ENCODE assay signal across 25 mouse cellular contexts in the genomic region with DNA sequence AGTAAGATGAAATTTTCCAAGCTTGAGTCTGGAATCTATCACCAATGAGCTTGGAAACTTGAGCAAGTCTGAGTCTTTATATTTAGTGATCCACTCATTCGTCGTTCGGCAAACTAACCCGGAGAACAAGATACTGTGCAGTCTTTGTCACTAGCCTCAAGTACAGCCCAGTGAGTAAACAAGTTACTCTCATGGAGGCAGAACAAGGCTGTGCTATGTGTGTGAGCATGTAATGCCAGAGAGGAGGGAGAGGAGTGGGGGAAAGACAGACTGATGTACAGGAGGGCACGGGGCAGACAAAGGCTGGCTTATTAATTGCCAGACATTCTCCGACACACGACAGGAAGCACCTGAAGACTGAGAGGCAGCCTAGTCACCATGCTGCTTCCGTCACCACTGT.
DNase-seq lines count a peak whose midpoint lies in the region; ATAC-seq and TF ChIP-seq lines count a peak whose summit lies in the region.
"Had no signal": no experiment of that assay in that cellular context is flagged by ENCODE, and none has a peak within 500 bp of the region (broad histone marks: within the 10 kb centered on the region; RNA-seq: fewer than 3 reads in every experiment).

No protein-coding gene starts in this region.

- H3K9me3 ChIP-seq in intestine, embryonic 14.5 days (ENCODE audit: control insufficient read depth, low read length), result peaks cover 6% of the 10 kb centered on the region; the same call in 1 of the 2 replicates
- no peaks in the 10 kb centered on the region for H3K9me3 ChIP-seq in intestine, postnatal 0 days (ENCODE audit: control insufficient read depth)
- 0 out of 2 replicates have a peak, but pooled peaks cover 2% of the 10 kb centered on the region for H3K9me3 ChIP-seq in embryonic facial prominence, embryonic 10.5 days
- no peaks in the 10 kb centered on the region for H3K9me3 ChIP-seq in intestine, embryonic 16.5 days (ENCODE audit: control insufficient read depth, low read length)
- no peaks in the 10 kb centered on the region for H3K9me3 ChIP-seq in stomach, embryonic 16.5 days (replicated peaks; ENCODE audit: control insufficient read depth, low read length)
- no peaks in the 10 kb centered on the region for H3K9me3 ChIP-seq in heart, embryonic 11.5 days (replicated peaks; ENCODE audit: control insufficient read depth, low read length)
- H3K9me3 ChIP-seq: heart, embryonic 12.5 days; limb, embryonic 15.5 days had no signal

- WGBS in intestine, embryonic 14.5 days, result 25% methylated on average over 8 of the region's 8 CpGs
- 58% methylated on average over 8 of the region's 8 CpGs for WGBS in intestine, postnatal 0 days
- WGBS in embryonic facial prominence, embryonic 10.5 days, result 69% methylated on average over 8 of the region's 8 CpGs
- whole genome bisulfite sequencing in intestine, embryonic 16.5 days, result 39% methylated on average over 8 of the region's 8 CpGs
- WGBS in stomach, embryonic 16.5 days, result 20% methylated on average over 8 of the region's 8 CpGs
- 74% methylated on average over 8 of the region's 8 CpGs for WGBS in heart, embryonic 11.5 days (ENCODE audit: insufficient replicate concordance)

- ATAC-seq in intestine, embryonic 14.5 days (replicated peaks; ENCODE audit: low FRiP score, low TSS enrichment, low read depth), result no peak
- no peak for ATAC-seq in intestine, postnatal 0 days
- no peak for ATAC-seq in intestine, embryonic 16.5 days
- peak; percentile 59; the same call in 1 of the 2 replicates for ATAC-seq in stomach, embryonic 16.5 days (ENCODE audit: insufficient read depth, low FRiP score)
- ATAC-seq in heart, embryonic 11.5 days (replicated peaks; ENCODE audit: insufficient number of reproducible peaks, low FRiP score, low TSS enrichment), result no peak
- ATAC-seq: forebrain, embryonic 14.5 days; hindbrain, embryonic 16.5 days; Patski had no signal

- H3K27me3 ChIP-seq in intestine, embryonic 14.5 days (replicated peaks; ENCODE audit: control insufficient read depth, insufficient read depth, low read length), result no peaks in the 10 kb centered on the region
- no peaks in the 10 kb centered on the region for H3K27me3 ChIP-seq in intestine, postnatal 0 days (replicated peaks; ENCODE audit: control insufficient read depth, insufficient read depth, low read length)
- H3K27me3 ChIP-seq in embryonic facial prominence, embryonic 10.5 days (replicated peaks; ENCODE audit: low read depth, poor library complexity, severe bottlenecking), result no peaks in the 10 kb centered on the region
- H3K27me3 ChIP-seq in intestine, embryonic 16.5 days (replicated peaks; ENCODE audit: control insufficient read depth, insufficient read depth, low read length), result no peaks in the 10 kb centered on the region
- no peaks in the 10 kb centered on the region for H3K27me3 ChIP-seq in stomach, embryonic 16.5 days (ENCODE audit: control insufficient read depth, insufficient read depth, low read length)
- no peaks in the 10 kb centered on the region for H3K27me3 ChIP-seq in heart, embryonic 11.5 days (ENCODE audit: control insufficient read depth, insufficient read depth, low read length)
- H3K27me3 ChIP-seq: heart, embryonic 12.5 days; limb, embryonic 15.5 days; Patski had no signal

- peak overlapping the region; percentile 64; the same call in 1 of the 2 replicates for H3K27ac ChIP-seq in intestine, embryonic 14.5 days (ENCODE audit: low read depth)
- no peak overlapping the region for H3K27ac ChIP-seq in intestine, postnatal 0 days (ENCODE audit: low read depth, low read length)
- H3K27ac ChIP-seq in embryonic facial prominence, embryonic 10.5 days (replicated peaks), result 0 out of 2 replicates have a peak overlapping the region, but pooled peaks have one; percentile 7
- H3K27ac ChIP-seq in intestine, embryonic 16.5 days (ENCODE audit: low read length), result peak overlapping the region; percentile 59
- peak overlapping the region; percentile 78 for H3K27ac ChIP-seq in stomach, embryonic 16.5 days (ENCODE audit: low read length)
- H3K27ac ChIP-seq in heart, embryonic 11.5 days (ENCODE audit: low read depth, low read length), result no peak overlapping the region
- H3K27ac ChIP-seq: layer of hippocampus, adult 2 months; left cerebral cortex, adult 2 months; limb, embryonic 15.5 days; liver, embryonic 14.5 days had no signal

- H3K36me3 ChIP-seq in intestine, embryonic 14.5 days (ENCODE audit: control insufficient read depth, insufficient read depth, low read length), result no peaks in the 10 kb centered on the region
- no peaks in the 10 kb centered on the region for H3K36me3 ChIP-seq in intestine, postnatal 0 days (ENCODE audit: control insufficient read depth, insufficient read depth)
- no peaks in the 10 kb centered on the region for H3K36me3 ChIP-seq in embryonic facial prominence, embryonic 10.5 days (replicated peaks)
- no peaks in the 10 kb centered on the region for H3K36me3 ChIP-seq in intestine, embryonic 16.5 days (ENCODE audit: control insufficient read depth, insufficient read depth, low read length)
- H3K36me3 ChIP-seq in stomach, embryonic 16.5 days (ENCODE audit: control insufficient read depth, insufficient read depth, low read length), result no peaks in the 10 kb centered on the region
- H3K36me3 ChIP-seq in heart, embryonic 11.5 days (ENCODE audit: control insufficient read depth, insufficient read depth, low read length), result no peaks in the 10 kb centered on the region
- H3K36me3 ChIP-seq: heart, embryonic 12.5 days; limb, embryonic 15.5 days had no signal

- 0 out of 2 replicates have a peak overlapping the region, but pooled peaks have one; percentile 7 for H3K4me2 ChIP-seq in intestine, embryonic 14.5 days (ENCODE audit: low read length)
- H3K4me2 ChIP-seq in intestine, postnatal 0 days (replicated peaks; ENCODE audit: low read depth), result no peak overlapping the region
- no peak overlapping the region for H3K4me2 ChIP-seq in intestine, embryonic 16.5 days (ENCODE audit: low read depth, low read length)
- 0 out of 2 replicates have a peak overlapping the region, but pooled peaks have one; percentile 5 for H3K4me2 ChIP-seq in stomach, embryonic 16.5 days (ENCODE audit: low read depth, low read length)
- no peak overlapping the region for H3K4me2 ChIP-seq in heart, embryonic 11.5 days
- H3K4me2 ChIP-seq: heart, embryonic 12.5 days; limb, embryonic 15.5 days had no signal

- H3K9ac ChIP-seq in intestine, embryonic 14.5 days (ENCODE audit: low read length), result no peak overlapping the region
- no peak overlapping the region for H3K9ac ChIP-seq in intestine, postnatal 0 days (ENCODE audit: low read depth, low read length)
- H3K9ac ChIP-seq in intestine, embryonic 16.5 days (ENCODE audit: low read depth, low read length), result no peak overlapping the region
- H3K9ac ChIP-seq in stomach, embryonic 16.5 days (ENCODE audit: low read length), result peak overlapping the region; percentile 17; the same call in 1 of the 2 replicates
- no peak overlapping the region for H3K9ac ChIP-seq in heart, embryonic 11.5 days (ENCODE audit: low read depth, low read length)
- H3K9ac ChIP-seq: heart, embryonic 12.5 days; limb, embryonic 15.5 days; liver, embryonic 14.5 days had no signal

- peaks cover 11% of the 10 kb centered on the region; the same call in 1 of the 2 replicates for H3K4me1 ChIP-seq in intestine, embryonic 14.5 days (replicated peaks; ENCODE audit: control insufficient read depth, insufficient read depth, low read length)
- no peaks in the 10 kb centered on the region for H3K4me1 ChIP-seq in intestine, postnatal 0 days (replicated peaks; ENCODE audit: control insufficient read depth, insufficient read depth, low read length)
- H3K4me1 ChIP-seq in embryonic facial prominence, embryonic 10.5 days, result peaks cover 15% of the 10 kb centered on the region; the same call in 1 of the 2 replicates
- H3K4me1 ChIP-seq in intestine, embryonic 16.5 days (ENCODE audit: control insufficient read depth, insufficient read depth, low read length), result peaks cover 6% of the 10 kb centered on the region; the same call in 1 of the 2 replicates
- H3K4me1 ChIP-seq in stomach, embryonic 16.5 days (ENCODE audit: control insufficient read depth, insufficient read depth, low read length), result peaks cover 12% of the 10 kb centered on the region
- H3K4me1 ChIP-seq in heart, embryonic 11.5 days (ENCODE audit: control insufficient read depth, insufficient read depth, low read length), result no peaks in the 10 kb centered on the region
- H3K4me1 ChIP-seq: heart, embryonic 12.5 days; limb, embryonic 15.5 days had no signal

- TF ChIP-seq CTCF in intestine, postnatal 0 days (IDR thresholded peaks at IDR 0.05; ENCODE audit: low read depth), result no peak

- no peak overlapping the region for H3K4me3 ChIP-seq in intestine, embryonic 14.5 days (ENCODE audit: low read depth, low read length)
- H3K4me3 ChIP-seq in intestine, postnatal 0 days (ENCODE audit: low read depth, low read length), result no peak overlapping the region
- no peak overlapping the region for H3K4me3 ChIP-seq in embryonic facial prominence, embryonic 10.5 days
- H3K4me3 ChIP-seq in intestine, embryonic 16.5 days (ENCODE audit: low read length), result no peak overlapping the region
- no peak overlapping the region for H3K4me3 ChIP-seq in stomach, embryonic 16.5 days (replicated peaks; ENCODE audit: low read length)
- no peak overlapping the region for H3K4me3 ChIP-seq in heart, embryonic 11.5 days (ENCODE audit: low read depth, low read length)
- H3K4me3 ChIP-seq: heart, embryonic 12.5 days; layer of hippocampus, adult 2 months; left cerebral cortex, adult 2 months; limb, embryonic 15.5 days had no signal

- DNase-seq in intestine, embryonic 14.5 days (ENCODE audit: low spot score), result peak; percentile 51
- DNase-seq in embryonic facial prominence, embryonic 10.5 days (ENCODE audit: low spot score), result no peak
- no peak for DNase-seq in adrenal gland, postnatal 10 days
- DNase-seq: adrenal gland, postnatal 25 days; cerebellum, adult 2 months; cerebellum, postnatal 14 days; gastrocnemius, postnatal 25 days; heart, adult 11 months; kidney, adult 11 months; kidney, postnatal 36 days; midbrain, embryonic 14.5 days; thymus, adult 18-20 months; thymus, postnatal 25 days had no signal

Comparison
In these comparisons a context has a peak if more than half of its experiments do, and no peak if none do; other contexts are left out.
1. H3K27ac ChIP-seq: peak in intestine, embryonic 14.5 days (single experiment), embryonic facial prominence, embryonic 10.5 days (single experiment), intestine, embryonic 16.5 days (single experiment) and stomach, embryonic 16.5 days (single experiment); none in intestine, postnatal 0 days (single experiment) and heart, embryonic 11.5 days (single experiment).
2. H3K4me2 ChIP-seq: peak in intestine, embryonic 14.5 days (single experiment) and stomach, embryonic 16.5 days (single experiment); none in intestine, postnatal 0 days (single experiment), intestine, embryonic 16.5 days (single experiment) and heart, embryonic 11.5 days (single experiment).